Mouse (Mus musculus) spleen, adult 2 months (tissue): Measurements from ENCODE around the gene Trp53.

Source experiments
- CTCF ChIP-seq: fragments of 200-500 bp; IDR thresholded peaks from 2 replicates; pipeline ENCODE4 v1.5.1; 2011; ENCODE audit warnings: mild to moderate bottlenecking, inconsistent platforms; ENCODE audit not compliant: insufficient read depth, insufficient read length, insufficient replicate concordance; ENCODE audit errors: extremely low read depth
- POLR2A ChIP-seq: fragments of 200-500 bp; IDR thresholded peaks from 2 replicates; pipeline ENCODE4 v1.6.1; 2011; ENCODE audit warnings: low read depth, low read length, inconsistent platforms

DNA sequence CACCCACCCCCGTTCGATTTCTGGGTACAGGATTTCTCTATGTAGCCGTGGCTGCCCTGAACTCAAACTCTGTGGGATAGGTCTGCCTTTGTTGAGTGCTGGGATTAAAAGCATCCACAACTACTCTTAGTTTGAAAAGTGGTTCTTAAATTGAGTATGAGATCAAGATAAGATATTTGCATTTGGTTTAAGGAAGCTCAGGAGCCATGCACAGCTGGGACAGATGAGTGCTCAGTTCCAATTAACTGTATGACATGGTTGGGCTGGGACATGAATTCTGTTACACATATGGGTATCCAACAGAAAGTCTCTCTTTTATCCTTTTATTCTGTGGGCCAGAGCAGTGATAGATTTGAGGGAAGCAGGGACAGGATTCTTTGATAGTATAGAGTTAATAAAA, 55.3 kb downstream of the Trp53 start:
- TF ChIP-seq POLR2A (no peak), CTCF (no peak)
